Mouse (Mus musculus) stomach, postnatal 0 days (tissue): ENCODE measurements around the gene Plekhb2.

Source experiments
- CTCF ChIP-seq: IDR thresholded peaks from 2 replicates; pipeline ENCODE4 v1.5.1; 2016; ENCODE audit warnings: antibody characterized with exemption, low read depth, mild to moderate bottlenecking, moderate library complexity
- EP300 ChIP-seq: optimal IDR thresholded peaks from 2 replicates; pipeline ENCODE3; 2016; ENCODE audit warnings: antibody characterized with exemption

DNA sequence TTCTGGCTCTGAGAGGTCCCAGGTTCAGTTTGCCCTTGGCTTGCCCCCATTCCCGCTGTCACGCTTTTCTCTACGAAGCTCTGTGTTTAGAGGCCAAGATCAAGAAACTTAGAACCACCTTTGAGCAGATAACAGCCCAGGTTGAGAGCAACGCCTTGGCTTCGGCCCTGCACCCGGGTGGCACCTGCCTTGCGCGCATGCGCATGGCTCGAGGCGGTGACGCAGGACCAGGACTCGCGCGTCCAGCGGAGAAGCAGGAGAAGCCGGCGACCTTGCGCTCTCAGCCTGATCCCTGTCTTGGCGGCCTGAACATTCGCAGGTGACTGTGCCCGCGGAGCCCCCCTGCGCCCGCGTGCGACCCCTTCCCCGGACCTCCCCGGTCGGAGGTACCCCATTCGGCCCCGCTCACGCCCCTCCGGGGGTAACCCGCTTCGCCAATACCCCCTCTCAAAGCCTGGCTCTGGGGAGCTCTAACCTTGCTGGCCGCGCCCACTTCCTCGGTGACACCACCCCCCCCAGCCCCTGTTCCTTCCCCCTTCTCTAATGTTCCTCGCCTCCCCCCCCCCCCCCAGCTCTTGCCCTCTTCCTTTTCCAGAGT, at the start of gene Plekhb2:
- no peak for TF ChIP-seq CTCF
- TF ChIP-seq EP300: no peak
